Mouse (Mus musculus) olfactory bulb, adult 2 months (tissue): Measurements from ENCODE around the gene Tmem52. TPM values are rescaled to one million over a fixed set of nuclear protein-coding genes. Genes with fewer than 3 reads are reported as not detected.
A peak's percentile ranks its signal among the peaks of the same experiment; 100 is the strongest.

Experiments used
- H3K27ac ChIP-seq: fragments of 200-500 bp; 2 replicates; pipeline ENCODE4 v1.5.1; 2012; ENCODE audit warnings: low read depth, low read length; ENCODE audit not compliant: insufficient read depth
- H3K4me1 ChIP-seq: fragments of 200-500 bp; 2 replicates; pipeline ENCODE4 v1.6.1; 2012; ENCODE audit warnings: low read length; ENCODE audit not compliant: control insufficient read depth, insufficient read depth
- H3K4me3 ChIP-seq: fragments of 200-500 bp; 2 replicates; pipeline ENCODE4 v1.5.1; 2012; ENCODE audit warnings: mild to moderate bottlenecking, low read depth, low read length, moderate library complexity; ENCODE audit not compliant: insufficient read depth
- CTCF ChIP-seq: fragments of 200-500 bp; IDR thresholded peaks from 2 replicates; pipeline ENCODE4 v1.5.1; 2012; ENCODE audit warnings: low read depth, mild to moderate bottlenecking, low read length, moderate library complexity; ENCODE audit not compliant: insufficient read depth
- POLR2A ChIP-seq: fragments of 200-500 bp; IDR thresholded peaks from 2 replicates; pipeline ENCODE4 v1.6.1; 2012; ENCODE audit warnings: mild to moderate bottlenecking, low read depth, low read length, moderate library complexity; ENCODE audit not compliant: insufficient read depth
- whole genome bisulfite sequencing: fragments of 180-500 bp; shearing (Covaris S2); methylation state at CpG from one replicate; pipeline ENCODE4 v1.1.7; 2018; 5-methylcytosine and 5-hydroxymethylcytosine counted together
- polyA plus RNA-seq: library from polyadenylated mRNA; stranded (reverse); fragments of >200 nt; gene quantifications from 2 replicates; pipeline ENCODE4 v1.2.4, GENCODE M21; 2012; ENCODE audit warnings: low replicate concordance; ENCODE audit not compliant: missing spikeins, insufficient read depth, insufficient read length

Tmem52 gene
- polyA plus RNA-seq, 1 experiment = not detected

GRCm38 (mm10) chr4:155497963-155498362 is 29.0 kb downstream of the Tmem52 start:
- no peak for TF ChIP-seq POLR2A
- no peak for TF ChIP-seq CTCF
- H3K4me1 ChIP-seq = peaks cover 11% of the 10 kb centered on the region
- WGBS = 85% methylated on average over 3 of the region's 3 CpGs
- no peak overlapping the region for H3K27ac ChIP-seq
- H3K4me3 ChIP-seq = no peak overlapping the region

GRCm38 (mm10) chr4:155501126-155501525 is 32.2 kb downstream of the Tmem52 start:
- H3K4me1 ChIP-seq = peaks cover 12% of the 10 kb centered on the region
- TF ChIP-seq CTCF (no peak), POLR2A (no peak)
- 58% methylated on average over 2 of the region's 2 CpGs for WGBS
- H3K4me3 ChIP-seq = no peak overlapping the region
- H3K27ac ChIP-seq = no peak overlapping the region

GRCm38 (mm10) chr4:155505067-155505466 is 36.2 kb downstream of the Tmem52 start:
- Histone ChIP-seq H3K4me1 (peaks cover 14% of the 10 kb centered on the region), H3K27ac (0 out of 2 replicates have a peak overlapping the region, but pooled peaks have one; percentile 12), H3K4me3 (no peak overlapping the region)
- TF ChIP-seq POLR2A (no peak), CTCF (no peak)
- 11% methylated on average over 8 of the region's 8 CpGs for WGBS

GRCm38 (mm10) chr4:155505671-155506295 is 36.9 kb downstream of the Tmem52 start:
- Histone ChIP-seq H3K4me3 (no peak overlapping the region), H3K27ac (no peak overlapping the region), H3K4me1 (peaks cover 14% of the 10 kb centered on the region)
- WGBS = 59% methylated on average over 5 of the region's 5 CpGs
- no peak for TF ChIP-seq CTCF
- no peak for TF ChIP-seq POLR2A

GRCm38 (mm10) chr4:155508614-155509013 is 39.7 kb downstream of the Tmem52 start:
- no peak overlapping the region for H3K4me3 ChIP-seq
- WGBS = 75% methylated on average over 4 of the region's 4 CpGs
- H3K4me1 ChIP-seq = peaks cover 9% of the 10 kb centered on the region; the same call in 1 of the 2 replicates
- no peak overlapping the region for H3K27ac ChIP-seq
- TF ChIP-seq CTCF (no peak), POLR2A (no peak)

- Histone ChIP-seq H3K4me3 (no peak overlapping the region), H3K4me1 (peaks cover 3% of the 10 kb centered on the region; the same call in 1 of the 2 replicates), H3K27ac (no peak overlapping the region; the same call in 1 of the 2 replicates)
- 24% methylated on average over 1 of the region's 1 CpGs for WGBS
- TF ChIP-seq CTCF (no peak), POLR2A (no peak)
Measured at GRCm38 (mm10) chr4:155510981-155511380, 42.1 kb downstream of the Tmem52 start.

- 79% methylated on average over 2 of the region's 2 CpGs for WGBS
- Histone ChIP-seq H3K27ac (no peak overlapping the region), H3K4me1 (0 out of 2 replicates have a peak, but pooled peaks cover 2% of the 10 kb centered on the region), H3K4me3 (no peak overlapping the region)
- TF ChIP-seq CTCF (no peak), POLR2A (no peak)
Measured at GRCm38 (mm10) chr4:155514810-155515209, 45.9 kb downstream of the Tmem52 start.

GRCm38 (mm10) chr4:155517948-155518517 is 49.1 kb downstream of the Tmem52 start:
- 81% methylated on average over 7 of the region's 7 CpGs for WGBS
- H3K4me1 ChIP-seq = peaks cover 3% of the 10 kb centered on the region; the same call in 1 of the 2 replicates
- H3K4me3 ChIP-seq = no peak overlapping the region
- H3K27ac ChIP-seq = no peak overlapping the region
- no peak for TF ChIP-seq CTCF
- TF ChIP-seq POLR2A = no peak

Other genes starting within 250 kb of the Tmem52 start
- gene Ski, start 246.5 kb upstream of the Tmem52 start, polyA plus RNA-seq = not detected in 2 replicates
- not detected in 2 replicates for gene Faap20, start 219.3 kb upstream of the Tmem52 start, polyA plus RNA-seq
- gene Prkcz, start 107.8 kb upstream of the Tmem52 start, polyA plus RNA-seq = not detected in 2 replicates
- gene Gabrd, start 71.0 kb upstream of the Tmem52 start, polyA plus RNA-seq = not detected in 2 replicates
- gene Cfap74, start 59.9 kb upstream of the Tmem52 start, polyA plus RNA-seq = not detected in 2 replicates
- gene Gnb1, start 22.2 kb downstream of the Tmem52 start, polyA plus RNA-seq = 260 and 372 TPM in 2 replicates
- not detected in 2 replicates for gene Nadk, start 93.3 kb downstream of the Tmem52 start, polyA plus RNA-seq
- not detected in 2 replicates for gene Slc35e2, start 132.3 kb downstream of the Tmem52 start, polyA plus RNA-seq
- gene Cdk11b, start 155.7 kb downstream of the Tmem52 start, polyA plus RNA-seq = 145 TPM in 1 of 2 replicates, not detected in the other
- gene Gm10563, start 176.3 kb downstream of the Tmem52 start, polyA plus RNA-seq = not detected in 2 replicates
- not detected in 2 replicates for gene Mmp23, start 184.3 kb downstream of the Tmem52 start, polyA plus RNA-seq
- not detected in 2 replicates for gene Mib2, start 200.1 kb downstream of the Tmem52 start, polyA plus RNA-seq
- gene Fndc10, start 225.2 kb downstream of the Tmem52 start, polyA plus RNA-seq = not detected in 2 replicates
- gene Ssu72, start 235.7 kb downstream of the Tmem52 start, polyA plus RNA-seq = not detected in 2 replicates